Mouse (Mus musculus) ES-Bruce4 (cell line): ENCODE results near the gene Nptx2. TPM values are rescaled to one million over a fixed set of nuclear protein-coding genes. Genes with fewer than 3 reads are reported as not detected.

ENCODE experiments used
- H3K27ac ChIP-seq: 2 replicates; pipeline ENCODE4 v1.5.1; 2012; ENCODE audit warnings: low read length, inconsistent platforms; ENCODE audit not compliant: insufficient read depth
- H3K27me3 ChIP-seq: 2 replicates; pipeline ENCODE4 v1.6.1; 2012; ENCODE audit warnings: mild to moderate bottlenecking, low read length, inconsistent platforms; ENCODE audit not compliant: control insufficient read depth, poor library complexity, insufficient read depth, severe bottlenecking
- H3K36me3 ChIP-seq: 2 replicates; pipeline ENCODE4 v1.6.1; 2012; ENCODE audit warnings: inconsistent platforms, mild to moderate bottlenecking, low read length, moderate library complexity; ENCODE audit not compliant: control insufficient read depth, poor library complexity, insufficient read depth, severe bottlenecking
- H3K4me1 ChIP-seq: one replicate; pipeline ENCODE4 v1.8.1; 2011; ENCODE audit warnings: low read length; ENCODE audit not compliant: control insufficient read depth, insufficient read depth
- H3K4me3 ChIP-seq: 2 replicates; pipeline ENCODE4 v1.5.1; 2011; ENCODE audit warnings: low read depth, mild to moderate bottlenecking, low read length
- H3K9ac ChIP-seq: 2 replicates; pipeline ENCODE4 v1.6.1; 2012; ENCODE audit warnings: low read depth, mild to moderate bottlenecking, inconsistent platforms; ENCODE audit not compliant: poor library complexity, severe bottlenecking
- H3K9me3 ChIP-seq: replicated peaks from 2 replicates; pipeline ENCODE4 v1.6.1; 2012; ENCODE audit warnings: mild to moderate bottlenecking, low read length, inconsistent platforms; ENCODE audit not compliant: control insufficient read depth, poor library complexity, insufficient read depth, severe bottlenecking
- CTCF ChIP-seq: IDR thresholded peaks from one replicate; pipeline ENCODE4 v1.8.1; 2011; ENCODE audit warnings: low read depth, low read length
- EP300 ChIP-seq: IDR thresholded peaks from 2 replicates; pipeline ENCODE4 v1.6.1; 2011; ENCODE audit warnings: low read depth, low read length; ENCODE audit not compliant: insufficient read depth
- POLR2A ChIP-seq: IDR thresholded peaks from one replicate; pipeline ENCODE4 v1.8.1; 2011; ENCODE audit warnings: low read length; ENCODE audit not compliant: insufficient read depth
- polyA plus RNA-seq: library from polyadenylated mRNA; stranded (reverse); fragments of >200 nt; gene quantifications from 2 replicates; pipeline ENCODE4 v1.2.4, GENCODE M21; 2011; ENCODE audit warnings: low read depth; ENCODE audit not compliant: missing spikeins, insufficient read depth, insufficient read length

Nptx2 gene
- polyA plus RNA-seq, 1 experiment: 5.9 TPM

DNA sequence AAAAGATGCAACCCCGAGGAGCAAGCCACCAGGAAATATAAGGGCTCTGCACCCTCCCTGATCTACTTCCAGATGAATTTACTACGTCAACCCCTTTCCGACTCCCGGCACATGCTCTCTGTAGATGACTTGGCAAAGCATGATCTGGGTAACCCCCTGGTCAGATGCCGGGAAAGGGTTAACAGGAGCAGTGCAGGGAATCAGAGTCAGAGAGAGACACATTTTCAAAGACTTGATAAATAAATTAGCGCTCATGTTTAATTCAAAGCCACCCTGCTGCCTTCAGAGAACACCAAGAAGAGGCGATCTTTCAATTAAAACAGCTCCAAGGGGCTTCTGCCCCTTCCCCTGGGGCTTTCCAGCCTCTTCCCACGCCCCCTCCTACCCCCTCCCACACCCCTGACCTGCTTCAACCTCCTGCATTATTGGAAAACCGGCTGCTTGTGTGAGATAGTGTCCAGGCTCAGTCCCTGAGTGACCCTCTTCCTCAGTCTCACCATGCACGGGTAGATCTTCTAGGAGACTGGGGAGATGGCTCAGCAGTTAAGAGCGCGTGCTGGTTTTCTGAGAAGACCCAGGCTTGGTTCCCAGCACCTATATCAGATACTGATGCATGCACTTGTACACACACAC, 45.7 kb downstream of the Nptx2 start:
- Histone ChIP-seq H3K9ac (no peak overlapping the region), H3K4me1 (no peaks in the 10 kb centered on the region), H3K27ac (no peak overlapping the region), H3K4me3 (no peak overlapping the region), H3K27me3 (no peaks in the 10 kb centered on the region), H3K9me3 (no peaks in the 10 kb centered on the region), H3K36me3 (no peaks in the 10 kb centered on the region)
- TF ChIP-seq EP300: no peak
- TF ChIP-seq CTCF: no peak
- TF ChIP-seq POLR2A: no peak

DNA sequence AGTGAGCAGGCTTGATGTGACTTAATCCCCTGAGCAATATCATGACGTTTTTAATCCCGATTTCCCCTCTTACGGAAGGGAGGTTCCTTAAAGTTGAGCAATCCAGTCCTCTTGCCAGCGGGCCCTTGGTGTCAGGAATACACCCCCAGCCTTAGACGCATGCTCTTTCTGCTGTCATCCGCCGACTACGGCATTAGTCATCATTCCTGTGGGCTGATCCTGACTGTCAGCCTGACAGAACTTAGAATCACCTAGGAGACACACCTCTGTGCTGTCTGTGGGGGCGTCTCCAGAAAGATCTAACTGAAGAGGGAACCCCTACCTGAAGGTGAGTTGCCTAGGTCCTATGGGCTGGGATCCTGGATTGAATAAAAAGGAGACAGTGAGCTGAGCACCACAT, 49.1 kb downstream of the Nptx2 start:
- Histone ChIP-seq H3K4me1 (no peaks in the 10 kb centered on the region), H3K27ac (no peak overlapping the region), H3K9ac (no peak overlapping the region), H3K4me3 (no peak overlapping the region), H3K36me3 (no peaks in the 10 kb centered on the region), H3K9me3 (no peaks in the 10 kb centered on the region), H3K27me3 (no peaks in the 10 kb centered on the region)
- TF ChIP-seq CTCF (no peak), EP300 (no peak), POLR2A (no peak)

Other genes starting within 250 kb of the Nptx2 start
- 18.2 and 21.7 TPM in 2 replicates for gene Baiap2l1, start 187.8 kb upstream of the Nptx2 start, polyA plus RNA-seq
- gene Tmem130, start 215.9 kb downstream of the Nptx2 start, polyA plus RNA-seq: 1.8 and 2.9 TPM in 2 replicates
- gene Trrap, start 221.8 kb downstream of the Nptx2 start, polyA plus RNA-seq: 106 and 116 TPM in 2 replicates